35 mouse cellular contexts compared by ENCODE assay signal in the genomic region with DNA sequence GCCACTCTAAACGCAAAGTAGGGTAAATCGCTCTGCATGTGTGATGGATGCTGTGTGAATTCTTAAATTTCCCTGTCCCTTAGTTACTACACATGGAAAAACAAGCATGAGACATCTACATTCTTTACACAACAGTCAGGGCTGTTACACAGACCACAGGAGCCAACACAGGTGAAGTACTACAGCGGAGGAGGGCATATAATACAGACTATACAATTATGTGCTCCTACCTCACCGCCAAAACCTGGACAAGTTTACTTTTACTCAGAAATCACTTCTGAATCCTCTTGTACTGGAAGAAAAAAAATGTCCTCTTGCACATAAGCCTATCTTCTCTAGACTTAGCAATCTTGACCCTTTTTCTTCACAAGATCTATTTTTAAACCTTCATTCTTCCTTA.
"Had no signal": no experiment of that assay in that cellular context is flagged by ENCODE, and none has a peak within 500 bp of the region (broad histone marks: within the 10 kb centered on the region; RNA-seq: fewer than 3 reads in every experiment).

No protein-coding gene starts in this region.

- H3K4me1 ChIP-seq: hindbrain, embryonic 10.5 days; hindbrain, embryonic 12.5 days; hindbrain, embryonic 13.5 days; hindbrain, embryonic 15.5 days; intestine, embryonic 15.5 days; kidney, embryonic 15.5 days had no signal

- H3K27ac ChIP-seq: heart, embryonic 10.5 days; heart, embryonic 13.5 days; heart, embryonic 15.5 days; hindbrain, embryonic 10.5 days; hindbrain, embryonic 12.5 days; hindbrain, embryonic 13.5 days; hindbrain, embryonic 14.5 days; hindbrain, embryonic 15.5 days; hindbrain, postnatal 0 days; intestine, embryonic 15.5 days; kidney, embryonic 15.5 days; kidney, postnatal 0 days; layer of hippocampus, adult 2 months had no signal

- H3K9me3 ChIP-seq: heart, embryonic 10.5 days; heart, embryonic 12.5 days; heart, embryonic 13.5 days; heart, embryonic 15.5 days; hindbrain, embryonic 10.5 days; hindbrain, embryonic 12.5 days; hindbrain, embryonic 13.5 days; hindbrain, embryonic 15.5 days; intestine, embryonic 15.5 days; kidney, embryonic 15.5 days had no signal

- H3K9ac ChIP-seq: heart, embryonic 12.5 days; heart, embryonic 13.5 days; heart, embryonic 15.5 days; hindbrain, embryonic 12.5 days; hindbrain, embryonic 13.5 days; hindbrain, embryonic 14.5 days; hindbrain, embryonic 15.5 days; intestine, embryonic 15.5 days; kidney, embryonic 15.5 days had no signal

- H3K4me3 ChIP-seq: heart, embryonic 10.5 days; heart, embryonic 12.5 days; heart, embryonic 13.5 days; heart, embryonic 15.5 days; hindbrain, embryonic 10.5 days; hindbrain, embryonic 12.5 days; hindbrain, embryonic 13.5 days; hindbrain, embryonic 15.5 days; intestine, embryonic 15.5 days; kidney, embryonic 15.5 days; layer of hippocampus, adult 2 months had no signal

- H3K4me2 ChIP-seq: heart, embryonic 11.5 days; heart, embryonic 12.5 days; heart, embryonic 13.5 days; heart, embryonic 15.5 days; hindbrain, embryonic 12.5 days; hindbrain, embryonic 13.5 days; hindbrain, embryonic 14.5 days; hindbrain, embryonic 15.5 days; intestine, embryonic 15.5 days; kidney, embryonic 15.5 days had no signal

- H3K27me3 ChIP-seq: heart, embryonic 12.5 days; heart, embryonic 13.5 days; heart, embryonic 15.5 days; hindbrain, embryonic 12.5 days; hindbrain, embryonic 13.5 days; hindbrain, embryonic 15.5 days; intestine, embryonic 15.5 days; kidney, embryonic 15.5 days had no signal

- ATAC-seq: hindbrain, embryonic 16.5 days; hindbrain, postnatal 0 days; inflammation-experienced regulatory T-cells, adult 6 months; intestine, embryonic 15.5 days; intestine, embryonic 16.5 days; intestine, postnatal 0 days had no signal

- DNase-seq: heart, postnatal 10 days; heart, postnatal 14 days; heart, postnatal 36 days; heart, postnatal 4 days; kidney, adult 11 months; kidney, adult 18-20 months; kidney, adult 2 months; kidney, adult 8-10 months; kidney, adult 9 months; kidney, postnatal 10 days; kidney, postnatal 14 days; kidney, postnatal 25 days; kidney, postnatal 36 days; kidney, postnatal 4 days; layer of hippocampus, adult 9-11 months; layer of hippocampus, postnatal 36 days had no signal
